Mouse (Mus musculus) midbrain, embryonic 12.5 days (tissue): ENCODE measurements at regions not wholly inside any gene's neighbourhood (a gene's known extent, or its start where the extent isn't known, plus 50 kb on each side); places are given as distances from the start of the nearest gene placed in this dataset.
A peak's percentile ranks its signal among the peaks of the same experiment; 100 is the strongest.

ENCODE experiments used
- ATAC-seq: fragments of 200-750 bp; cut with Nextera tagmentation; 2 replicates; pipeline ENCODE4 v1.8.0; 2017; ENCODE audit warnings: low read depth, moderate TSS enrichment, moderate library complexity; ENCODE audit not compliant: low FRiP score
- H3K27ac ChIP-seq: fragments of 300-500 bp; sonication (generic); replicated peaks from 2 replicates; pipeline ENCODE4 v1.5.1; 2016; ENCODE audit warnings: mild to moderate bottlenecking
- H3K27me3 ChIP-seq: fragments of 300-500 bp; sonication (generic); 2 replicates; pipeline ENCODE4 v1.6.1; 2016; ENCODE audit warnings: mild to moderate bottlenecking
- H3K36me3 ChIP-seq: fragments of 300-500 bp; sonication (generic); 2 replicates; pipeline ENCODE4 v1.6.1; 2016
- H3K4me1 ChIP-seq: fragments of 300-500 bp; sonication (generic); 2 replicates; pipeline ENCODE4 v1.6.1; 2016
- H3K4me2 ChIP-seq: fragments of 300-500 bp; sonication (generic); replicated peaks from 2 replicates; pipeline ENCODE4 v1.6.1; 2016; ENCODE audit warnings: mild to moderate bottlenecking, moderate library complexity
- H3K4me3 ChIP-seq: fragments of 300-500 bp; sonication (generic); 2 replicates; pipeline ENCODE4 v1.5.1; 2016; ENCODE audit warnings: mild to moderate bottlenecking
- H3K9ac ChIP-seq: fragments of 300-500 bp; sonication (generic); replicated peaks from 2 replicates; pipeline ENCODE4 v1.6.1; 2016; ENCODE audit warnings: mild to moderate bottlenecking, moderate library complexity
- H3K9me3 ChIP-seq: fragments of 300-500 bp; sonication (generic); 2 replicates; pipeline ENCODE4 v1.6.1; 2016; ENCODE audit warnings: mild to moderate bottlenecking
- WGBS: fragments of 180-500 bp; shearing (Covaris S2); methylation state at CpG from one replicate; pipeline ENCODE4 v1.1.7; 2016; 5-methylcytosine and 5-hydroxymethylcytosine counted together

DNA sequence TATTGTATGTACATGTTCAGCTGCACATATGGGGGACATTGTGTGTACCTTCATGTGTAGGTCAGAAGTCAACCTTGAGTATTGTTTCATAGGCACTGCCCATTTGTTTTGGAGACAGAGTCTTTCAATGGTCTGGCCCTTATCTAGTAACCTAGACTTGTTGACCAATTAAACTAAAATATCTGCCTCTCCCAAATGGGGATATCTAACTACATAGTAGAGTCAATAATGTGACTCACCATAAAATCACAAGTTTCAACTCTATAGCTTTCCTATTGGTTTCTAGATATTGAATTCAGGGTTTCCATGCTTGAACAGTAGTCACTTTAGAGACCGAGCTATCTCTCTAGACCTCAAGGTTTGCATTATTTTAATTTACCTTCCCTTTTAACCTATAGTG lies 174.0 kb upstream of the Celf2 start:
- H3K9ac ChIP-seq, result no peak overlapping the region
- H3K4me2 ChIP-seq, result no peak overlapping the region
- no peaks in the 10 kb centered on the region for H3K27me3 ChIP-seq
- no peaks in the 10 kb centered on the region for H3K36me3 ChIP-seq
- no peaks in the 10 kb centered on the region for H3K9me3 ChIP-seq
- ATAC-seq, result no peak
- no peak overlapping the region for H3K27ac ChIP-seq
- 86% methylated on average over 1 of the region's 1 CpGs for WGBS
- H3K4me1 ChIP-seq, result no peaks in the 10 kb centered on the region
- no peak overlapping the region for H3K4me3 ChIP-seq

DNA sequence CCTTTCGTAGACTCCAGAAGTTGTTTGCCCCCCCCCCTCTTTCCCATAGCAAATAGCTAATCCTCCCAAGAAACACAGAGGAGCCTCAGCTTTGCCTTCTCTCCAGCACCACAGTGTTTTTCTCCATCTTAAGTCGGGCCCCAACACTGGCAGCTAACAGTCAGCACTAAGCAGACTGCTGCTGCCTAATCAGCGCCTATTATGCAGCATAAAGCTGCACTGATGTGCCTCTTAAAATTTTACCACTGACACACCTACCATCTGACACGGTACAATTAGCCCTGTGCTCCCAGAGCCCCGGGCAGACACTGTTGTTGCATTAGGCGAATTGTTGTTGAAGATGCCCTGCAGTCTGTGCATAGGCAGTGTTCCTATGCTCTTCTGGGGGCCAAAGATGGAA lies 131.5 kb upstream of the Celf2 start:
- no peak overlapping the region for H3K9ac ChIP-seq
- H3K4me3 ChIP-seq, result no peak overlapping the region
- H3K9me3 ChIP-seq, result no peaks in the 10 kb centered on the region
- no peak overlapping the region for H3K4me2 ChIP-seq
- peak; percentile 57; the same call in 1 of the 2 replicates for ATAC-seq
- no peak overlapping the region for H3K27ac ChIP-seq
- peaks cover 5% of the 10 kb centered on the region for H3K4me1 ChIP-seq
- WGBS, result 70% methylated on average over 6 of the region's 6 CpGs
- H3K36me3 ChIP-seq, result no peaks in the 10 kb centered on the region
- no peaks in the 10 kb centered on the region for H3K27me3 ChIP-seq

DNA sequence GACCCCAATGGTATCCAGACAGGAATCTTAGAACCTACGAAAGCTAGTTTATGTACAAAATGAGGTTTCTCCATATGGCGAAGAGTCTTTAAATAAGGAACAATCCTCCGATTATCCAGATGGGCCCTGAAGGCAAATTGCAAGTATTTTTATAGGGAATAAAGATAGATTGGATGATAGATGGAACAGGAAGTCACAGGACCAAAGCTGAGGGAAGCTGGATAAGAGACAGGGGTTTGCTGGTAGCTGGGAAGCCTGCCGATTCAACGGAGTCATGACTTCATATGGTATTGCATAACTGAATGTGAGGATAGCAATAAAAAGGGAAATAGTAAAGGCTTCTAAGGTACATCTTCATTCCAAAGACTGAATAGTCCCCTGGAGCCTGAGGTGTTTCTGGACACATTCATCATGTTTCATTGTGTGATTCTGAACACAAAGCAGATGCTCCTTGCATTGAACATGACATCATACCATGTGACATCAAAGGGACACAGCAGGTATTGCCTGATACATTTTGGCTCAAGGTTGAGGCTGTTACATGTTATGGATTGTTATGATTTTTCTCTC lies 113.4 kb upstream of the Celf2 start:
- Histone ChIP-seq H3K36me3 (no peaks in the 10 kb centered on the region), H3K4me1 (no peaks in the 10 kb centered on the region), H3K27ac (no peak overlapping the region), H3K9me3 (no peaks in the 10 kb centered on the region), H3K4me2 (no peak overlapping the region), H3K27me3 (no peaks in the 10 kb centered on the region), H3K9ac (no peak overlapping the region), H3K4me3 (no peak overlapping the region)
- 91% methylated on average over 5 of the region's 5 CpGs for WGBS
- no peak for ATAC-seq

DNA sequence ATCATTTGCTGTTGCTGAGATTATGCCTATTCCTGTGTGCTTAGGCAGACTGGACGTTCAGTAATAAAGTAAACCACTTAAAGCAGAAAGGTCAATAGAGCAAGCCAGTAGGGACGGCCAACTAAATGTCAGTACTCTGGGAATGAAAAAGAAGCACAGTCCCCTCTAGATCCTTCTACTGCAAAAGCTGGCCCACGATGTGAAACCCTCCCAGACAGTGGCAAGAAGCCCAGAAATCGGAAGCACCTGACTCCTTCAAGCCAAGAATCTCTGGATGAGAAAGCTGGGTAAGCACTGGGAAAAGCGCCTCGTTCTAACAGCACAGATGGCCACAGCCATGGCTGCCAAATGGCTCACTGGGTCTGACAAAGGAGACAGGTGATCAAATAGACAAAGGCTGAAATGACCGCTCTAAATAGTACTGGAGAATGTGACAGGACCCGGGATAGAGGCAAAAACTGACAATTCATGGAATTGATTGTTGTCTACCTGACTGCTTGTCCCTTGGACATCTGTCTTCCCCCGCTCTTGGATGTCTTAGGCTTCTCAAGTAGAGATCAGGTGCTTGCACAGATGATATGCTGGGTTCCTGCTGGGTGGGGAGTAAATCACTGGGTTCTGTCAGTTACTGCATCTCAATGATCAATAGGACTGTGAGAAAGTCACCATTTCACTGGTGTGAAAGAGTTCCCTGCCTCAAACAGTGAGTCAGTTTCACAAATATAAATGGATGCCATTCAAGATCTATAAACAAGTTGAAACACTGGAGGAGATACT lies 110.7 kb upstream of the Celf2 start:
- Histone ChIP-seq H3K27me3 (no peaks in the 10 kb centered on the region), H3K4me1 (no peaks in the 10 kb centered on the region), H3K36me3 (no peaks in the 10 kb centered on the region), H3K27ac (no peak overlapping the region), H3K4me3 (no peak overlapping the region), H3K9me3 (no peaks in the 10 kb centered on the region), H3K4me2 (no peak overlapping the region), H3K9ac (no peak overlapping the region)
- WGBS, result 78% methylated on average over 9 of the region's 9 CpGs
- ATAC-seq, result no peak

DNA sequence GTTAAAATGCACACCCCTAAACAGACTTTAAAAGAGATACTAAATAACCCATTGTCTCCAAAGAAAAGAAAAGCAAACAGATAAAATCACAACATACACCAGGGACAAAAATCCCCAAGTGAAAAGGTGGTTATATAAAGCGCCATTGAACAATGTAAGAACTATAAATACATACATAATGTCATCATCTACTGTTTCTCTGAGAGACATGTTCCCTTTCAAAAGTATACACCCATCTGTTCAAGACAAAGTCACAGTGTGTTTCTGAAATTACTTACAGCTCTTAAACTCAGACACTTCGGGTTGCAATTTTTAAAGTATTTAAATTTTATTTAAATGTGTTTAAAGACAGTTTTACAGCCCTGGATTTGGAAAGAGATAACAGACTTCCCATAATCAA lies 68.8 kb upstream of the Celf2 start:
- no peak for ATAC-seq
- Histone ChIP-seq H3K4me3 (no peak overlapping the region), H3K27me3 (no peaks in the 10 kb centered on the region), H3K4me2 (no peak overlapping the region), H3K36me3 (no peaks in the 10 kb centered on the region), H3K9me3 (no peaks in the 10 kb centered on the region), H3K9ac (no peak overlapping the region), H3K4me1 (no peaks in the 10 kb centered on the region), H3K27ac (no peak overlapping the region)
- 82% methylated on average over 2 of the region's 2 CpGs for WGBS
